Mouse (Mus musculus) lung, adult 2 months (tissue): ENCODE data around the gene Celf2. TPM values are rescaled to one million over a fixed set of nuclear protein-coding genes. Genes with fewer than 3 reads are reported as not detected.

Experiments used
- DNase-seq: peaks from one replicate; pipeline ENCODE4 v3.0.0; 2022
- H3K4me1 ChIP-seq: fragments of 200-500 bp; 2 replicates; pipeline ENCODE4 v1.6.1; 2011; ENCODE audit warnings: low read length; ENCODE audit not compliant: control insufficient read depth, insufficient read depth
- H3K4me3 ChIP-seq: fragments of 200-500 bp; replicated peaks from 2 replicates; pipeline ENCODE3; 2011; ENCODE audit warnings: low read depth, mild to moderate bottlenecking, control low read depth, low read length; ENCODE audit errors: extremely low read depth
- CTCF ChIP-seq: fragments of 200-500 bp; IDR thresholded peaks from 2 replicates; pipeline ENCODE4 v1.5.1; 2011; ENCODE audit warnings: mild to moderate bottlenecking, low read length, control low read depth; ENCODE audit not compliant: insufficient read depth
- POLR2A ChIP-seq: fragments of 200-500 bp; IDR thresholded peaks from 2 replicates; pipeline ENCODE4 v1.6.1; 2011; ENCODE audit warnings: low read depth, mild to moderate bottlenecking, control low read depth, low read length, borderline replicate concordance; ENCODE audit errors: extremely low read depth
- WGBS: fragments of 180-500 bp; shearing (Covaris S2); methylation state at CpG from one replicate; pipeline ENCODE4 v1.1.7; 2018; 5-methylcytosine and 5-hydroxymethylcytosine counted together
- polyA plus RNA-seq: library from polyadenylated mRNA; depleted of rRNA; stranded (reverse); fragments of >200 nt; gene quantifications from 2 replicates; pipeline ENCODE4 v1.2.3, GENCODE M21; 2012

Celf2 gene
- polyA plus RNA-seq, 1 experiment = 43.4 TPM

- TF ChIP-seq POLR2A = no peak
- no peak for TF ChIP-seq CTCF
- Histone ChIP-seq H3K4me3 (no peak overlapping the region), H3K4me1 (no peaks in the 10 kb centered on the region; the same call in 1 of the 2 replicates)
- no peak for DNase-seq
- 72% methylated on average over 10 of the region's 10 CpGs for WGBS
Measured at GRCm38 (mm10) chr2:6874266-6874955, 635.0 kb downstream of the Celf2 start.

DNA sequence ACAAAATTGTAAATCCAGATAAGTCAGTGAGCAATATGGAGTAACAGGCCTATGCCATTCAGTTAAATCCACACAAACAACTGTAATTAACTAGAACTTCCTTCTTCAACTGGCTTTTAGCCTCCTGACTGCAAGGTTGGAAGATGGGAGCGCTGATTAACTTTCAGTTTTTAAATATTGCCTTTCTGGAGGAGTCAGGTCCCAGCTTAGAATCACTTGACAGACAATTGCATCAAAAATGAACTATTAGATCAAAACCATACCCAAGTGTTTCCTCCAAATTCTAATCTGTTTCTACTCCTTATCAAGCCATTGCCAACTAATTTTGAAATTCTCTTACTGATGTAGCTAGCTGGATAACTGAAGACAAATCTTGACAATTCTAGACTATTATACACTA, 635.7 kb downstream of the Celf2 start:
- no peak for TF ChIP-seq CTCF
- TF ChIP-seq POLR2A = no peak
- DNase-seq = no peak
- Histone ChIP-seq H3K4me1 (no peaks in the 10 kb centered on the region; the same call in 1 of the 2 replicates), H3K4me3 (no peak overlapping the region)
- 91% methylated on average over 1 of the region's 1 CpGs for WGBS

- H3K4me3 ChIP-seq = peak overlapping the region; percentile 82
- TF ChIP-seq CTCF (no peak), POLR2A (no peak)
- H3K4me1 ChIP-seq = no peaks in the 10 kb centered on the region; the same call in 1 of the 2 replicates
- WGBS = 24% methylated on average over 10 of the region's 10 CpGs
- DNase-seq = no peak
Measured at GRCm38 (mm10) chr2:6872894-6873255, 636.5 kb downstream of the Celf2 start.

- peak overlapping the region; percentile 82 for H3K4me3 ChIP-seq
- H3K4me1 ChIP-seq = no peaks in the 10 kb centered on the region; the same call in 1 of the 2 replicates
- TF ChIP-seq POLR2A (no peak), CTCF (no peak)
- WGBS = under 1% methylated on average over 106 of the region's 124 CpGs
- peak; percentile 69 for DNase-seq
Measured at GRCm38 (mm10) chr2:6872131-6872893, 637.1 kb downstream of the Celf2 start.

GRCm38 (mm10) chr2:6871281-6872130, 637.9 kb downstream of the Celf2 start:
- H3K4me1 ChIP-seq = no peaks in the 10 kb centered on the region; the same call in 1 of the 2 replicates
- no peak for DNase-seq

DNA sequence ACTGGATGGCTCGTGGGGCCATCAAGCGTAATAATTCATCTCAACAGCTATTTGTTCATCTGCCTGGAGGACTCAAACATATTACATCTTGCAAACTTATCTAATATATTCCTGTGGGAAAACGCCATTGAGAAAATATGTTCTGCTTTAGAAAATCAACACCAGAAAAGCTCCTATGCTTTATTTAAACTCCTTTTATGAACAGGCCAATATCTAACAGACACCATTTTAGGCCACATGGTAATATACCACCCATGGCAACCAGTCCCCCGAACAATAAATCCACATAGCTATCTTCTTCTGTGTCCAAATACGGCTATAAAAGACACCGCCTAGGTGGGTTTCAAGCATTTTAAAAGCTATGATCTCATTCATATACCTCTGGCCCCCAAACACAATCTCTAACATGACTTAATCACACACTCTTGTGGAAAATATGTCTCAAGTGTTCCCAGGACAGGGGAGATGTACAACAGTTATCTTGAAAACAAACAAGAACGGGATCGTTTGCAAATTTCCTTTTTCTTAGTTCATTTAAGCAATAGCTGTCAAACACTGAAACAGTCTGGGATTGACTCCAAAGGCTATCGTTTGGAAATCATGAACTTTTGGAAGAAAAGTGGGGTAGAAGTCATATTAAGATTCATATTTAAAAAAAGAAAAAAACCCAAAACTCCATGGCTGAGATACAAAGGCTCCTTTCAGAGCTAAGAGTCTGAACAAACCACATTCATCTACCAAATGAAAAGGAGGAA, 639.2 kb downstream of the Celf2 start:
- H3K4me3 ChIP-seq = no peak overlapping the region
- WGBS = 62% methylated on average over 9 of the region's 9 CpGs
- no peak for TF ChIP-seq POLR2A
- no peak for TF ChIP-seq CTCF
- DNase-seq = no peak
- no peaks in the 10 kb centered on the region; the same call in 1 of the 2 replicates for H3K4me1 ChIP-seq

More at GRCm38 (mm10) chr2:6871281-6872130, 637.9 kb downstream of the Celf2 start:
- WGBS = 5% methylated on average over 40 of the region's 40 CpGs
- TF ChIP-seq CTCF (no peak), POLR2A (no peak)
- H3K4me3 ChIP-seq = peak overlapping the region; percentile 82

DNA sequence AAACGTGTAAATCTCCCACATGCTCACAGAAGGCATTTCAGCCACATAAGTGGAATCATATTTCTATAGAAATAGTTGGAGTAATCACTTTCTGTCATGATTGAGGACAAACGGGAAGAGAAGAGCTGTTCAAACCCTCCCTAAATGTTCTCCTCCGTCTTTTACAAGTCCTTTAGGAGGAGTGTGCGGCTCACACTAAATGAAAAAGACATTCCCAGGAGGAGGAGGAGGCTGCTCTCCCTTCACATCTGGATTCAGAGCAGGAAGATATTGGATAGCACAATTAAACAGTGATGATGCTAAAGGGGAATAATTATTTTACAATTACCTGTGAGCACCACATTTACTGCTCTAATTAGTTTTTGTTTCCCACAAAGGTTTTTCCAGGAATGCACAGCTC, 642.1 kb downstream of the Celf2 start:
- 59% methylated on average over 4 of the region's 4 CpGs for WGBS

GRCm38 (mm10) chr2:6865785-6866184, 643.6 kb downstream of the Celf2 start:
- WGBS = 94% methylated on average over 4 of the region's 4 CpGs
- TF ChIP-seq POLR2A = no peak
- no peak for TF ChIP-seq CTCF
- H3K4me1 ChIP-seq = no peaks in the 10 kb centered on the region
- DNase-seq = no peak
- H3K4me3 ChIP-seq = no peak overlapping the region

More for the DNA sequence above, 642.1 kb downstream of the Celf2 start:
- no peaks in the 10 kb centered on the region for H3K4me1 ChIP-seq
- DNase-seq = no peak
- no peak overlapping the region for H3K4me3 ChIP-seq
- TF ChIP-seq CTCF = no peak
- TF ChIP-seq POLR2A = no peak

DNA sequence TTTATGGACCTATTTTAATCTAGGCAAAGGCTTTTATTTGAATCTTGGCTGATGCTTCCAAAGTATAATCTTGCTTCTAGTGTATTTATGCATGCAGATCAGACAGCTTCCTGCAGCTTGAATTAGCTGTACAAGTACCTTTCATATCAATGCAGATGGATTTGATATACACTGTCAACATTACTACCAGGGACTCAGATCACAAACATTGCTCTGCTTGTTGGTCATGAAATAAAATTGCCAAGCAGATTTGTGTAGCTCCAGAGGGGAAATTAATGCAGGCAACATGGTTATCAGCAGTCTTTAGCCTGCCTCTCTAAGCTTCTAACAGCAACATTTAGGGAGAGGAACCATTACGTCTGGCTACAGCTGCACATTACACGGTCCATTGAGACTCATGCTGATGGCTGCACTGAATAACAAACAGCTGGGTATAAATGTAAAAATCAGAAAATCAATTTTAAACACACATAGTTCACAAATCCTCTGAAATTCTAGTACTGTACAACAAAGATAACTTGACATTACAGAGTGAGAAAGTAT, 659.2 kb downstream of the Celf2 start:
- no peak overlapping the region for H3K4me3 ChIP-seq
- H3K4me1 ChIP-seq = no peaks in the 10 kb centered on the region; the same call in 1 of the 2 replicates
- DNase-seq = no peak
- WGBS = 79% methylated on average over 2 of the region's 2 CpGs
- TF ChIP-seq POLR2A = no peak
- no peak for TF ChIP-seq CTCF
